Mouse (Mus musculus): ENCODE data around the gene Gm10644.

The Gm10644 gene

DNA sequence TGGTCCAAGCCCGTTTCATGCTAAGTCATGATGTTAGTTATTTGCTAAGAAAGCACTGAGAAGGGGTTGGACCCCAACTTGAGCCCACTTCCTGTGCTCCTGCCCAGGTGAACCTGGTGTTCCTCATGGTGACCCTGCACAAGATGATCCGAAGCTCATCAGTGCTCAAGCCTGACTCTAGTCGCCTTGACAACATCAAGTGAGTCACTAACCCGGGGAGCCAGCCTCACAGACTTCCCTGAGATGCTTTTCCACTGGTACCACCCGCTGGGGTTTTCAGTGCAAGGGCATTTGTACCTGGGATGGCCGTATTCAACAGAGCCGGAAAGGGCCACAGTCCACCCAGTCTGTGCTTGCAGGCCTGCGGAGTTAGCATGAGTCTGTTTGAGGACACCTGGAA lies 19.6 kb downstream of the Gm10644 start:
- in situ Hi-C loops (cut with MboI, MseI): no loop called here

DNA sequence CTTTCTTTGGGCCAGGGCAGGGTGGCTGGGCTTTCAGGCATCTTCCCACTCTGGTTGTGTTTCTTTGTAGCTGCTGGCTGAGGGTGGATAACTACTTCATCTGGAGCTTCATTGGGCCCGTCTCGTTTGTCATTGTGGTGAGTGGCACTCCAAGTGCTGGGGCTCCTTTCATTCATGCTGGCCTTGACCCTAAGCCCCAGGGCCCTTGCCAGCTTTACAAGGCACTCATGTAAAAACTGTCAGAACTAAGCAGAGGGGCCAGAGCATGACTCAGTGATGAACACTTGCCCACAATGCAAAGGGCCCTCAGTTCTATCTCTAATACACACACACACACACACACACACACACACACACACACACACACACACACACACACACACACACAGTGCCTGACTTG lies 20.0 kb downstream of the Gm10644 start:
- in situ Hi-C loops (cut with MboI, MseI): no loop called here

DNA sequence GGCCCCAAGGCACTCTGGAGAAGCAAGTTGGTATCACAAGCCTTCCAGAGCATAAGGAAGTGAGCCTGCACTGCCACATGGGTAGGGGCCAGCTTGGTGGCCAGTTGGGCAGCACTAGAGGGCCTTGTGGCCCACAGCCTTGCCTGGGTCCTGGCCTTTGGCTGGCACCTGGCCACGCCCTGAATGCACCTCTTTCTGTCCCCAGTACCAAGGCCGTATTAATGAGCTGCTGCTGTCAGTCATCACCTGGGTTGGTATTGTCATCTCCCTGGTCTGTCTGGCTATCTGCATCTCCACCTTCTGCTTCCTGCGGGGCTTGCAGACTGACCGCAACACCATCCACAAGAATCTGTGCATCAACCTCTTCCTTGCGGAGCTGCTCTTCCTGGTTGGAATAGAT lies 20.8 kb downstream of the Gm10644 start:
- in situ Hi-C loops (cut with MboI, MseI): no loop called here

DNA sequence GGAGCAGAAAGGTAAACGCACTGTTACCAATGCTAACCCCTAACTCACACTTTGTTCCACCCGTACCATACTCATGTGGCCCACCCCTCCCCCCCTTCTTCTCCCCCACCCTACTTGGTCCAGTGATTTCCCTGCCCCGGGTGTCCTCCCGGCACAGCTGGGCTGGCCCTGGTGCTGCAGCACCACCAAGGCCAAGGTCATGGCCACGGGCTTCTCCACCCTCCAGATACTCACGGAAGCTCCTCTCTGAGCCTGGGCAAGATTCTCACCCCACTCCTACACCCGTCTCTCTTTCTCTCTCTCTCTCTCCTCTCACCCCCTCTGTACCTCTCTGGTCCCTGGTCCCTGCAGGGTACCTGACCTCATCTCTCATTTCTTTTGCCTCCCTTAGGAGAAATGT lies 28.7 kb downstream of the Gm10644 start:
- in situ Hi-C loops (cut with MboI, MseI): no loop called here

DNA sequence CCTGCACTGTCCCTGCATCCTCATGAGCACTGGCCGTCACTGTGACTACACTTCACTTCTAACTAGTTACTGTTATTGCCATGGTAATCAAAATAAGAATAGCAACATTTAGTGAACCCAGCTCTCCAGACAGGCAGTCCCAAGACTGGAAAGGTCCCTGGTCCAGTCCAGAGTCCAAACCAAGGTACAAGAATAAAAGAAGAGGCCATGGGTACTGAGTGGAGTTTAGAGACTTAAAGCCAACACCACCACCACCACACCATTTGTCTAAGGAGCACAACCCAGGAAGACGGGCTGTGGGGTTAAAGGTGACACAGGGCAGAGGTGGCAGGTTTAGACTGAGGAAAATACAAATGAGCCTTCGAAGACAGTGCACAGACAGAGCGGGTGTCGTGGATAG lies 30.4 kb downstream of the Gm10644 start:
- in situ Hi-C loops (cut with MboI, MseI): no loop called here

DNA sequence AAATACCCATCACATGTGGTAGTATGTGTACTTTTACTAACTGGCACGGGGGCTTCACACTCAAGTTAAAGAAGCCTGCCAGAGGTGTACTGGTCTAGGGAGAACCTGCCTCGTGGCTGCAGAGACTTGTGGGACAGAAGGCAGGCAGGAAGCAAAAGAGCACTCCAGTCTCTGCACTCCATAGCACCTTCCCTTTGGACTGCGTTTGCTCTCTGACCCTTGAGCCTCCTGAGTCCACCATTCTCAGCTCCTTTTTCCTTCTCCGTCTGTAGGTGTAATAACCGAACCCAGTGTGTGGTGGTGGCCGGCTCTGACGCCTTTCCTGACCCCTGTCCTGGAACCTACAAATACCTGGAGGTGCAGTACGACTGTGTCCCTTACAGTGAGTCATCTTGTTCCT lies 32.3 kb downstream of the Gm10644 start:
- in situ Hi-C loops (cut with MboI, MseI): no loop called here

DNA sequence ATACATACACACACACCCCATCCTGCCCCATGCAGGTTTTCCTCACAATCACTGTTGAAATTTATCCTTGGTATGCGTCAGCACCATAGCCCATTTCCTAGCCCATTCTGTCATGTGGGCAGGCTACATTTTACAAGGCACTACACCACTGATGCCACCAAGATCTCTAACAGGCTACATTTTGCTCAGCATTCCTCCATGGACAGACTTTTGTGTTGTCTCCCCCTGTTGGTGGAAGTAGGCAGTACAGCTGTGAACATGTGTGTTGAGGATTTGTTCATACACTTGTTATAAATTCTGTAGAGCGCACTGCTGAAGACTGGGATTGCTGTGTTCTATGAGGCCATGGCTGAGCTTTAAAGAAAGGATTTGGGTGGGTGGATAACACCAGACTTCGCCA lies 33.4 kb downstream of the Gm10644 start:
- in situ Hi-C loops (cut with MboI, MseI): no loop called here

DNA sequence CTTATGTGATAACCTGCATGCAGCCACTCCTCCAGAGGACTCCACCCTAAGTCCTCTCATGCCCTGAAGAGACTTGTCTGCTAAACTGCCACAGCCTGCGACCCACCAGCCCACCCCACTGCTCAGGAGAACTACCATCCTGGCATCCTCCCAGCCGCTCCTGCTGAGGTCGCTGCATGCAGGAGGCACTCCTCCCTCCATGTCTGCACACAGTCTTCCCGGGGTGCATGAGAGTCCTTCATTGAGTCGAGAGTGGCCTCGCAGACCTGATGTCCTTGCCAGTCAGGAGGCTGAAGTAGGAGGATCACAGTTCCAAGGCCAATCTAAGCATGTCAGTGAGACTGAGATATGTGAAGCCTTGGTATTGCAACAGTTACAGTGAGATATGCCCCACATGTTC lies 37.4 kb downstream of the Gm10644 start:
- in situ Hi-C loops (cut with MboI, MseI): no loop called here

DNA sequence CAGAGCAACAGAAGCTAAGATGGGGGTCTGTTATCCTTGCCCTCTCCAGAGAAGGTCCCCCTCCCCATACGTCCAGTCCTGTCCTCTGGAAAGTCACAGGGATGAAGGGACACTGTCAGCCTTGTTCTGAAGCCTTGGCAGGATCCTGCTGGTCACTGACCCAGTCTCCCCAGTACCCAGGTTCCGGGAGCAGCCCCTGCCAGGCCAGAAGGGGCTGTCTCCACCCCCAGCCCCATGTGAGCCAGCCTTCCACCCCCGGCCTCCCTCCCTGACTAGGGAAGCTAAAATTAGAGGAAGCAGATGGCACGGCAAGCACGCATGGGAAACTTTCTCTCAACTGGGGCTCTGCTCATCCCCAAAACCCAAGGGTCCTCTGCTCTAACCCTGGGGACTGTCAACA lies 39.0 kb downstream of the Gm10644 start:
- in situ Hi-C loops (cut with MboI, MseI): no loop called here

DNA sequence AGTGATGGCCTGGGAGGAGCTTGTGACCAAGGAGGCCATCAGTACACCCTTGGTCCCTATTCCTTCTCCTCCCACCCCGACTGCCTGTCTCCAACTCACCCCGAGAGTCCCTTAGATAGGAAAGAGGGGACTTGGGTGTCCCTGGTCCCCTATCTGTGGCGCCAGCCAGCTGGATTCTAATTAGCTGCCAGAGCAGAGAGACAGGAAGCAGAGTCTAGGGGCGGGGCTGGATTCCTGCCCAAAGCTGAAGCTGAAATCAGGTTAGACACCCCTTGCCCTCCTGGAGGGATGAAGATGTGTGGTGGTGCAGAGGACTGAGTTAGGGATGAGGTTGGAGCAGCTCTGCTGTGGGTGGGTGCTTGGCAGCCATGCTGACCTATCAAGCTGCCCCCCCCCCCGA lies 40.1 kb downstream of the Gm10644 start:
- in situ Hi-C loops (cut with MboI, MseI): no loop called here

DNA sequence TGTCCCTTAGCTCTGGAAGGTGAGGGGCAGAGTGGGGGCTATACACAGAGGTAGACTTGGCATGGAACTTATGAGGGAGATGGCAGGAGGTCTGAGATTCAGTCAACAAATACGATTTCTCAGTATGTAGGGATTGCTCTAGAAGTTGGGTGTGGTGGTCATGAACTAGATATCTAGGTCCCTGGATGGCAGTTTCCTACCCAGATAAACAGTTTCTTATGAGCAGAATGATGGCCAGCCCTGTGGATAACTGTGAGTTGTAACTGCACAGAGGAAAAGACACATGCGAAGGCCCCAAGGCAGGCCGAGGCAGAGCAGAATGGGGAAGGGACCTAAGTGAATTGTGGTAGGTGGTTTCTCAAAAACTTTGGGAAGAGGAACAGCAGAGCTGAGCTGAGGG lies 40.8 kb downstream of the Gm10644 start:
- in situ Hi-C loops (cut with MboI, MseI): no loop called here

DNA sequence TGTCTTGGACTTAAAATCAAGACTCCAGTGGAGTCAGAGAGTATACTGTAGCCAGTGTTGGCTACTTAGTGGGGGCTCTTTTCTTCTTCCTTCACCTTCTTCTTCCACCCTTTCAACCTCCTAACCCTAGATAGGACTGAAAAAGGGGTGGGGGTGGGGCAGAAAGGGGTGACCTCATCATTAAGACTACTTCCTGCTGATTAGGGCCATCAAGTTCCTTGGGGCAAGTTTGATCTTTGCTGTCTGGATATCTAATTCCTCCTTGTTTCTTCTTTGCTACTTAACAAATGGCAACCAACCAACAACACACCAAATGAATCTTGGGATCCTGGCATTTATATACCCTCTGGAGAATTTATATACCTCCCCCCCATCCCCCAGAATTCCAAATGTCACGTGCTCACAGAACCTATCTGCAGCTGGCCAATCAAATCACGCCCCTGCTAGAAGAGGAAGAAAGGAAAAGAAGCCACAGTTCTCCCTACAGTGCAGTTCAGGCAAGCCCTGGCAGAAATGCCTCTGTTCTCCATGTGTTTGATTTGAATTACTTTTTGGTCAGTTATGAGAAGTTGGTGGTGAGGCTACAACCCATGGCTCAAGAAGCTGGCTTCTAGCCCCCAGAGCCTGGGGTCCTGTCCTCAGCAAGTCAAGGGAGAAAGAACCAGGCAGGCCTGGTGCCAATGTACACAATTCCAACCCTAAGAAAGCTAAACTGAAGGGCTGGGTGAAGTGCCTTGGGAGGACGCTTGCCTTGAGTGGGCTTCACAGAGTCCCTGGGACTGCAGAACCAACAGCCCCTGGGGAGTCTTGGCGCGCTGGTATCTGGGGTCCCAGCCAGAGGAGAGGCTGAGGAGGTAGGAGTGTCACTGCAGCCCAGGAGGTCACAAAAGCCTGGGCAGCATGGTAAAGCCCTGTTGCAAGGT lies 42.9 kb downstream of the Gm10644 start:
- in situ Hi-C loops (cut with MboI, MseI): no loop called here

DNA sequence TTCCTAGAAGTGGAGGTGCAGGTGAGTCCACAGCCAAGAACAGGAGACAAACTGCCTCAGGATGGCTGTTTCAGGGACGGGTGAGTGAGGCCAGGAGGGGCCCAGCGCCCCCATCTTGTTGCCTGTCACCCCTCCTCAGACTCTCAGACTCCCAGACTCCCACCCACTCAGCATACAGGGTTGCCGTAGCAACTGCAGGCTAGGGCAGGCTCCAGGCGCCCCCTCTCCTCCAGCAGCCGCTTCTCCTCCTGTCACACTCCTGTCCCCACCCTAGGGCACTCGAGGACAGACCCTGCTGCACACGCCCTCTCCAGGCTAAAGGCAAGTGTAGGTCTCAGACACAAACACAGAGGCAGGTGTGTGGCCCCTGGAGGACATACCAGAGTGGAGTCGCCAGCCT lies 45.7 kb downstream of the Gm10644 start:
- in situ Hi-C loops (cut with MboI, MseI): no loop called here

DNA sequence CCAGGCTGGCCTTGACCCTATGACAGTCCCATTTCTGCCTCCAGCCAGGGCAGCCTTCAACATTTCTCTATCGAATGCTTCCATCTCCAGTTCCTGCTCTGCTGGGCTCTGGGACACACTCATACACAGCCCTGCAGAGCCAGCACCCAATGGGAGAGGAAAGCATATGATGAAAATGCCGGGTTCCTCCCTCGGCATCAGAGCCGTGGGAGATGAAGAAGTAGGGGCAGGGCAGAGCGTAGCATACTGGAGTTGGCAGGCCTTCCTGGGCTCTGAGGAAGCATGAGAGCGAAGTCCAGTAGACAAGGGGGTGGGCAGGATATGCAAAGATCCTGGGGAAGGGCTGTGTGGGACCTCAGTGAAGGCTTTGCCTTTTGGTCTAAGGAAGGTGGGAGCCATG lies 46.4 kb downstream of the Gm10644 start:
- in situ Hi-C loops (cut with MboI, MseI): no loop called here

DNA sequence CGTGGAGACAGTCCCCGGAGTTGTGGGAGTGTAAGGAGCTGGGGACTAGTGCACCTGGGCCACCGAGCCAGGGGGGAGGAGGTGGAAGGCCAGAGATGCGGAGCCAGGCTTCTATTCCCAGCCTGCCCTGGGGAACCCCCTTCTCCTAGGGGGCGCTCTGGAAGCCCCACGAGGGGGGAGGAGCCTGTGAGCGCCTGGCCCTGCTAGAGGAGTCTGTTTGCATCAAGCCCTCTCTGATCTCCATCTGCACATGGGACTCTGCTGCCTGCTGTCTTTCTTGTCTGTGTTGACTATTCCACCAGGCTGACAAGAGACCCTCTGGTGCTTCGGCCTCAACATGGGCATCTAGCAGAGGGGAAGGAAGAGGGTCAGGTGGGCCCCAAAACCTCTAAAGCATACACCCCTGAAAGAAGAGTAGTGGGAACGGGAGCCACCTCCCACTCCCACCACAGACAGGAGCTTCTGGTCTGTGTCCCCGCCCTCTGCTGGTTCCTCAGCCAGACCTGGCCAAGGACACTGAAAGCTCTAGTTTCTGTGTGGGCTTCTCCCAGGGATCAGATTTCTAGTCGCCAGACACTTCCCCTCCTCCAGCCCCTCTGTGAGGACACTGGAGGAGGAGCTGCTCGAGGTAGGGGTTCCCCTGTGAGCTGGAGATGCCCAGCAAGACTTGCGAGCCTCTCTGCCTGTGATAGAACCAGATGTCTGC lies 51.9 kb downstream of the Gm10644 start:
- in situ Hi-C loops (cut with MboI, MseI): no loop called here

DNA sequence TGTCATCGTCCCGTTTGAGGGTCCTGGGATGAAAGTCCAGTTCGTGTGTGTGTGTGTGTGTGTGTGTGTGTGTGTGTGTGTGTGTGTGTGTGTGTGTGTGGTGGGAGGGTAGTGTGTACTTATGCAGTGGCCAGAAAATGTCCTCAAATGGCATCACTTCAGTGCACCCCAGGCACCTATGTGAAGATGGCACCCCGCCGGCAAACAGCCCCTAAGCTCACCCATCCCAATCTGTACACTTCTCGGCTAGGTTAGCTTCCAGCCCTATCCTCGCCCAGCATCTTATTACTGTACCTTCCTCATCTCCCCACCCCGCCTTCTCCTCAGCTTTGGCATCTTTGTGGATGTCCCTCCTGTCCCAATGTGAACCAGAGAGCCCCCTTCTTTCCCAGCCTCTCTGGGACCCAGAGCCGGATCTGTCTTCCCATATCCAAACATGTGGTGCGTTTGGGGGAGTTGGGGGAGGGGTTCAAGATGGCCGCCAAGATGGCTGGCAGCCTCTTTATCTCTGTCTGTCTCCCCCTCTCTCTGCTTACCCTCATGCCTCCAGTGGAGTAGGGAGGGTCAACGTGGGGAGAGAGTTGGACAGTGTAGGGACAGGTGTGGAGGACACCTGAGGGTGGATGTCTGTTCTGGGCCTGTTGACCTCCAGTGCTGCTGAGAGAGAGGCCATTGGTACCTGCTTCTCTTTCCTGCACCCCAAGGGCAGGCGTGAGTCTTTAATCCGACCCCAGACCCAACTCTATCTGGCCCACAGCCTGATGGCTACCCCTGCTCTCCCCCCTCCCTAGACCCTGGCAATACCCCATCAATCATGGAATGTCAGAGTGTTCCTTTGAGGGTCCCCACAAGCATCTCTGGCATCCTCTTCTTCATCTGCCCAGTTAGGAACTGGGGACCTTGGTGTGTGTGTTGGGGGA lies 53.2 kb downstream of the Gm10644 start:
- in situ Hi-C loops (cut with MboI, MseI): no loop called here

DNA sequence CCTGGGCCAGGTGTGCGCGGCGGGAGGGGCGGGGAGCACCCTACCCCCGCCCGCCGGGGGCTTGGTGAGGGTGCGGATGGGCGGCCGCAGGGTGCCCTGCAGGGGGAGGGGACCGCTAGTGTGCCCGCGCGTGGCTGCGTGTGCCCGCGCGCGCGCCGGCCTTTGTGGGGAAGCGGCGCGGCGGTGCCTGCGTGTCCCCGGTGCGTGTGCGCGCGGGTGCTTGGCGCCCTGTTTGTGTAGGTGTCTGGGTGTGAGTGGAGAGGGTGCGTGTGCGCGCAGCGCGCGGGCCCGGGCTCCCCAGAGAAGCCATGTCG lies 54.1 kb downstream of the Gm10644 start:
- in situ Hi-C loops (cut with MboI, MseI): no loop called here

DNA sequence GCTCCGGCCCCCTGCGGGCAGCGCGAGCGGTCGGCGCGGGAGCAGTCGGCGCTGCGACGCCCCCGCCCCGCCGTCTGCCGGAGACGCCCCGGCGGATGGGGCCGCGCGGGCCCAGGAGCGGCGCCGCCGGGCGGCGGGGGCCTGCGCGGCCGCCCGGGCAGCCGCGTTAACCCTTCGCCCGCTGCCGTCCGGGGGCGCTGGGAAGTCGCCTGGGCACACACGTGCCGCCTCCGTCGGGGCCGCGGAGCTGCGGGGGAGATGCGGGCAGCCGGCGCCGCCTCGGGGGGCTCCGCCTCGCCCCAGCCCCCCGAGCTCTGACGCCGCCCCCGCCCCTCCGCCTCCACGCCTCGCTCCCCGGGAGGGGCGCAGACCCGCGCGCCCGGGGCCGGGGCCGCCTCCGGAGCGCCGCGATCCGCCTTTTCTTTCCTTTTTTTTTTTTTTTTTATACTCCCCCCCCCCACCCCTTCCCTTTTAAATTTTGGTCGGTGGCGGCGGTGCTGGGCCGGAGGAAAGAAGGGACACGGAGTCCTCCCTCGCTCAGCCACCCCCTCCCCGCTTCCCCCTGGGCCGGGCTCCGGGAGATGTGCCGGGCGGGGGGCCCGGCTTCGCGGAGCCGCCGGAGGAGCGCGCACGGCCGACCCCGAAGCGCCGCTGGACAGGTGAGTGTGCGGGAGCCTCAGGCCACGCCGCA lies 54.6 kb downstream of the Gm10644 start:
- in situ Hi-C loops (cut with MboI, MseI): no loop called here

DNA sequence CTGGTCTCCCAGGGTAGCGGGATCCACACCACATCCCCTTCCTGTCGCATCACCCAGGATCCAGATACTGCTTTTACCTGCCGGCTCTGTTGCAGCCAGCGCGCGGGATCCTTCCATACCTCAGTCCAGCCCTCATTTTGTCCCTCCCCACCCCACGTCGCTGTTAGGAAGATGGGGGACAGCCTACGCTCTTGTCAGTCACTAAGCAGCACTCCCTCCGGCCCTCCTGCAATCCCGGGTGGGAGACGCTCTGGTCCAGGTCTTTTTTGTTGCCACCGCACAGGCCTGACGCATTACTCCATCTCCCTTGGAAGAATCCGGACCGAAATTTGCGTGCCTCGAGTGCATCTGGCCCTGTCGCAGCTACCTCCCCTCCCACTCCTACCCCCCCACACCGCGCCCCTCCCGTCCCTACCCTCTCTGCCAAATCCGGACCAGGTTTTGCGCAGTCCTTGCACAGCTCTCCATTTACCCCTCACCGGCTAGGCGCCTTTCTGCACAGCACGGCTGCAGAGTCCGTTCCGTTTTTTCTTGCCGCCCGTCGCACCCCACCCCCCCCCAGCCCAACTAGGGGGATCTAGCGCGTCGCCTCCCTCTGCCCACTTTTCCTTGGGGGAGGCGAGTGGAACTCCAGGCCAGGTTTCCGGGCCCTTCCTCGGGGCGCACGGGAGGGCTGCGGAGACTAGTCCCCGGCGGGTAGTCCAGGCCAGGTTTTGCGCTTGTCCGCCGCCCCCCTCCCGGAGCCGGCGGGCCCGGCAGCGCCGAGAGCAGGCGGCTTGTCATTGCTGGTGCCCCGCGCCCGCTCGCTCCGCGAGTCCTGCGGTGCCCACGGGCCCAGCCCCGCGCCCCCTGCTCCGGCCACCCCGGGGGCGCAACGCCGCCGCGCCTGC lies 55.4 kb downstream of the Gm10644 start, which contains the start of gene Adgrl1:
Gene Adgrl1, plus strand, starts transcription at position 743 of the 890 bp plus-strand sequence.
- in situ Hi-C loops (cut with MboI, MseI): no loop called here

DNA sequence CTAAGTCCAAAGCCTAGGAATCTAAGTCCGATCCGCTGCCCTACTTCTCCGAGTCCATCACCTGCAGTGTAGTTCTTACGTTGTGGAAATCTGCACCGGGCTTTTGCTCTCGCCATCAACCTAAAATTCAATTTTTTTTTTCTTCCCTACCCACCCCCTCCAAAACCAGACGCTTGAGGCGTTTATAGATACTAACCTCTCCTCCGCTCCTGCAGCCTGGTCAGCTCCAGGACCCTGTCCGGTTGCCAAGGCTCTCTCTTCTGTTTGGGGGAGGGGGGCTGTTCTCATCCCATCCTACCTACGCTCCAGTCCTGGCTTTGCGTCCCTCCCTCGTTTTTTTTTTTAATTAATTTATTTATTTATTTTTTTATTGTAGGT lies 56.0 kb downstream of the Gm10644 start:
- in situ Hi-C loops (cut with MboI, MseI): no loop called here

DNA sequence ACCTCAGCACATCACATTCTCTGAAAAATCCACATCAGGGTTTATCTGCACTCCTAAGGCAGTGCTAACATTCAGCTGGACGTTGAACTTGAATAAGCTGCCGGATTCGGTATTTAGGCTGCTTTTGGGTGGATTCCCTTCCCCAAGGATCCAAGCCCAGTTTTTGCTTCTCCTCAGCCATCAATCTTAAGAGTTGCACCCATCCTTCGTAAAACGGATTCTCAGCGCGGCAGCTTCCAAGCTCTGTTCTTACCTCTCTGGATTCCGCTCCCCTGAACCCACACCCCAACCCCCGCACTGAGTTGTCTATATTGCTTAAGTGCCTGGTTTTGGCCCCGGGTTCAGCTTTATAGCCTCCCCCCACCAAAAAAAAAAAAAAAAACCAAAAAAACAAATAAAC lies 56.5 kb downstream of the Gm10644 start:
- in situ Hi-C loops (cut with MboI, MseI): no loop called here

Measured in T-helper 2 cell (primary cell).